Mouse (Mus musculus) megakaryocyte, embryonic 14.5 days (primary cell): ENCODE results near the gene Eps8l2. TPM values are rescaled to one million over a fixed set of nuclear protein-coding genes. Genes with fewer than 3 reads are reported as not detected.

Experiments
- H3K27me3 ChIP-seq: replicated peaks from 2 replicates; pipeline ENCODE3; 2012; ENCODE audit warnings: inconsistent platforms
- H3K36me3 ChIP-seq: replicated peaks from 2 replicates; pipeline ENCODE3; 2012; ENCODE audit warnings: low read length, inconsistent platforms, mixed read lengths
- H3K4me1 ChIP-seq: 2 replicates; pipeline ENCODE4 v1.6.1; 2012; ENCODE audit warnings: inconsistent platforms
- H3K4me3 ChIP-seq: replicated peaks from 2 replicates; pipeline ENCODE3; 2012; ENCODE audit warnings: moderate library complexity, mild to moderate bottlenecking, inconsistent platforms
- H3K9me3 ChIP-seq: 2 replicates; pipeline ENCODE4 v1.6.1; 2012; ENCODE audit warnings: inconsistent platforms
- FLI1 ChIP-seq: IDR thresholded peaks from 2 replicates; pipeline ENCODE4 v1.6.1; 2012; ENCODE audit warnings: low read length, inconsistent platforms, mixed read lengths
- GATA1 ChIP-seq: IDR thresholded peaks from 3 replicates; pipeline ENCODE4 v1.6.1; 2012; ENCODE audit warnings: mixed read lengths, low read length, inconsistent platforms, borderline replicate concordance
- polyA plus RNA-seq: library from polyadenylated mRNA; stranded (reverse); fragments of >175 nt; gene quantifications from 2 replicates; pipeline ENCODE4 v1.2.3, GENCODE M21; 2012; ENCODE audit warnings: low replicate concordance; ENCODE audit not compliant: insufficient read depth

The Eps8l2 gene
- polyA plus RNA-seq, 1 experiment: 0.10 TPM

- Histone ChIP-seq H3K4me1 (peaks cover 51% of the 10 kb centered on the region), H3K9me3 (peaks cover 4% of the 10 kb centered on the region; the same call in 1 of the 2 replicates), H3K36me3 (no peaks in the 10 kb centered on the region), H3K4me3 (no peak overlapping the region), H3K27me3 (peaks cover 32% of the 10 kb centered on the region)
- TF ChIP-seq GATA1: no peak
- no peak for TF ChIP-seq FLI1
These were observed 25.1 kb downstream of the Eps8l2 start for GRCm38 (mm10) chr7:141363752-141364125.

GRCm38 (mm10) chr7:141364349-141365048 lies 25.8 kb downstream of the Eps8l2 start:
- Histone ChIP-seq H3K36me3 (no peaks in the 10 kb centered on the region), H3K9me3 (peaks cover 4% of the 10 kb centered on the region; the same call in 1 of the 2 replicates), H3K4me1 (peaks cover 53% of the 10 kb centered on the region), H3K4me3 (no peak overlapping the region), H3K27me3 (peaks cover 30% of the 10 kb centered on the region)
- TF ChIP-seq GATA1 (no peak), FLI1 (no peak)

GRCm38 (mm10) chr7:141365049-141365445 lies 26.4 kb downstream of the Eps8l2 start:
- Histone ChIP-seq H3K4me3 (no peak overlapping the region), H3K4me1 (peaks cover 51% of the 10 kb centered on the region)
- no peak for TF ChIP-seq GATA1
- no peak for TF ChIP-seq FLI1

GRCm38 (mm10) chr7:141367358-141367757 lies 28.7 kb downstream of the Eps8l2 start:
- H3K4me1 ChIP-seq: peaks cover 59% of the 10 kb centered on the region
- no peaks in the 10 kb centered on the region for H3K36me3 ChIP-seq
- H3K27me3 ChIP-seq: peaks cover 6% of the 10 kb centered on the region
- peaks cover 4% of the 10 kb centered on the region; the same call in 1 of the 2 replicates for H3K9me3 ChIP-seq
- TF ChIP-seq FLI1: no peak
- no peak for TF ChIP-seq GATA1
- no peak overlapping the region for H3K4me3 ChIP-seq

More at GRCm38 (mm10) chr7:141365049-141365445, 26.4 kb downstream of the Eps8l2 start:
- H3K36me3 ChIP-seq: no peaks in the 10 kb centered on the region
- H3K9me3 ChIP-seq: peaks cover 4% of the 10 kb centered on the region; the same call in 1 of the 2 replicates
- H3K27me3 ChIP-seq: peaks cover 26% of the 10 kb centered on the region

GRCm38 (mm10) chr7:141369918-141370317 lies 31.2 kb downstream of the Eps8l2 start:
- peaks cover 57% of the 10 kb centered on the region for H3K4me1 ChIP-seq

GRCm38 (mm10) chr7:141371942-141372595 lies 33.4 kb downstream of the Eps8l2 start:
- Histone ChIP-seq H3K27me3 (no peaks in the 10 kb centered on the region), H3K36me3 (no peaks in the 10 kb centered on the region), H3K4me1 (peaks cover 58% of the 10 kb centered on the region), H3K9me3 (peaks cover 4% of the 10 kb centered on the region; the same call in 1 of the 2 replicates), H3K4me3 (no peak overlapping the region)
- no peak for TF ChIP-seq GATA1
- TF ChIP-seq FLI1: no peak

More at GRCm38 (mm10) chr7:141369918-141370317, 31.2 kb downstream of the Eps8l2 start:
- Histone ChIP-seq H3K36me3 (no peaks in the 10 kb centered on the region), H3K4me3 (no peak overlapping the region), H3K27me3 (peaks cover 4% of the 10 kb centered on the region), H3K9me3 (peaks cover 4% of the 10 kb centered on the region; the same call in 1 of the 2 replicates)
- TF ChIP-seq GATA1: no peak
- TF ChIP-seq FLI1: no peak

GRCm38 (mm10) chr7:141373611-141374010 lies 34.9 kb downstream of the Eps8l2 start:
- H3K4me1 ChIP-seq: peaks cover 47% of the 10 kb centered on the region
- no peaks in the 10 kb centered on the region for H3K36me3 ChIP-seq
- TF ChIP-seq GATA1: no peak
- no peak for TF ChIP-seq FLI1
- H3K9me3 ChIP-seq: no peaks in the 10 kb centered on the region
- no peaks in the 10 kb centered on the region for H3K27me3 ChIP-seq
- H3K4me3 ChIP-seq: no peak overlapping the region

GRCm38 (mm10) chr7:141374399-141374798 lies 35.7 kb downstream of the Eps8l2 start:
- Histone ChIP-seq H3K36me3 (no peaks in the 10 kb centered on the region), H3K4me3 (no peak overlapping the region), H3K9me3 (no peaks in the 10 kb centered on the region), H3K27me3 (no peaks in the 10 kb centered on the region), H3K4me1 (peaks cover 43% of the 10 kb centered on the region)
- no peak for TF ChIP-seq FLI1
- TF ChIP-seq GATA1: no peak

- TF ChIP-seq GATA1 (no peak), FLI1 (no peak)
These were observed 40.9 kb downstream of the Eps8l2 start for GRCm38 (mm10) chr7:141379584-141379983.

More at GRCm38 (mm10) chr7:141379584-141379983, 40.9 kb downstream of the Eps8l2 start:
- no peaks in the 10 kb centered on the region for H3K36me3 ChIP-seq
- H3K4me1 ChIP-seq: peaks cover 52% of the 10 kb centered on the region
- no peak overlapping the region for H3K4me3 ChIP-seq
- peaks cover 6% of the 10 kb centered on the region for H3K27me3 ChIP-seq
- H3K9me3 ChIP-seq: no peaks in the 10 kb centered on the region
